ENCODE assay signal across 10 mouse cellular contexts in the genomic region with DNA sequence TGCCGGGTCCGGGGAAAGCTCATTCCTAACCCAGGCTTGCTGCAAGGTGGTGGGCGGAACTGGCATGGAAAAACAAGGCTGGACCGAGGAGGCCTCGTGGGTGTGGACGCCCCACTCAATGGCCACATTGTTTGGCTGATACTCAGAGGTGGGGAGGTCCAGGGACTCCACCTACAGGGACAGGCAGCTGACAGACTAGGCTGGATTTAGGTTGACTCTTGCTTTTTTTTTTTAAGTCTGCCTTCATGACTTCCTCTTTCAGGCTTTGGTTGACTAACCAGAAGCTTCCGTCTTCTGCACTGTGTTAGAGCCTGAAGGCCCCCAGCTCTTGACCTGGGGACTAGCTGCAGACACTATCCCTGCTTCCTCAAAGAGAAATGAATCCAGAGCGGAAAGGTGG. TPM values are rescaled to one million over a fixed set of nuclear protein-coding genes. Genes with fewer than 3 reads are reported as not detected.
A peak's percentile ranks its signal among the peaks of the same experiment; 100 is the strongest.
DNase-seq lines count a peak whose midpoint lies in the region; ATAC-seq and TF ChIP-seq lines count a peak whose summit lies in the region.
"Had no signal": no experiment of that assay in that cellular context is flagged by ENCODE, and none has a peak within 500 bp of the region (broad histone marks: within the 10 kb centered on the region; RNA-seq: fewer than 3 reads in every experiment).

No protein-coding gene starts in this region.

- H3K27me3 ChIP-seq in heart, postnatal 0 days (ENCODE audit: control insufficient read depth, insufficient read depth, low read length), result no peaks in the 10 kb centered on the region
- H3K27me3 ChIP-seq in midbrain, embryonic 16.5 days (ENCODE audit: control insufficient read depth, insufficient read depth, low read depth, low read length), result no peaks in the 10 kb centered on the region
- H3K27me3 ChIP-seq in hindbrain, embryonic 13.5 days, result no peaks in the 10 kb centered on the region
- H3K27me3 ChIP-seq: embryonic facial prominence, embryonic 12.5 days; Patski had no signal

- H3K27ac ChIP-seq in heart, postnatal 0 days (ENCODE audit: low read depth), result 0 out of 2 replicates have a peak overlapping the region, but pooled peaks have one; percentile 23
- peak overlapping the region; percentile 80 for H3K27ac ChIP-seq in macrophage
- no peak overlapping the region for H3K27ac ChIP-seq in midbrain, embryonic 16.5 days (ENCODE audit: low read length)
- no peak overlapping the region for H3K27ac ChIP-seq in hindbrain, embryonic 13.5 days
- H3K27ac ChIP-seq: embryonic facial prominence, embryonic 12.5 days had no signal

- no peak overlapping the region for H3K9ac ChIP-seq in heart, postnatal 0 days (replicated peaks; ENCODE audit: low read depth, low read length)
- no peak overlapping the region for H3K9ac ChIP-seq in midbrain, embryonic 16.5 days (ENCODE audit: low read depth, low read length)
- no peak overlapping the region for H3K9ac ChIP-seq in hindbrain, embryonic 13.5 days
- H3K9ac ChIP-seq: embryonic facial prominence, embryonic 12.5 days had no signal

- H3K9me3 ChIP-seq in heart, postnatal 0 days (replicated peaks; ENCODE audit: control insufficient read depth, low read length), result 0 out of 2 replicates have a peak, but pooled peaks cover 4% of the 10 kb centered on the region
- no peaks in the 10 kb centered on the region; the same call in 1 of the 2 replicates for H3K9me3 ChIP-seq in midbrain, embryonic 16.5 days (replicated peaks; ENCODE audit: control insufficient read depth, low read length, poor library complexity, severe bottlenecking)
- no peaks in the 10 kb centered on the region for H3K9me3 ChIP-seq in hindbrain, embryonic 13.5 days
- H3K9me3 ChIP-seq: embryonic facial prominence, embryonic 12.5 days had no signal

- H3K79me2 ChIP-seq in macrophage (ENCODE audit: inconsistent target), result peaks cover 72% of the 10 kb centered on the region

- TF ChIP-seq CTCF in heart, postnatal 0 days (IDR thresholded peaks at IDR 0.05; ENCODE audit: low read depth), result no peak

- no peak overlapping the region for H3K4me3 ChIP-seq in heart, postnatal 0 days (ENCODE audit: low read depth, low read length)
- H3K4me3 ChIP-seq in macrophage (ENCODE audit: inconsistent target), result no peak overlapping the region
- no peak overlapping the region for H3K4me3 ChIP-seq in midbrain, embryonic 16.5 days (ENCODE audit: low read depth, low read length)
- no peak overlapping the region for H3K4me3 ChIP-seq in hindbrain, embryonic 13.5 days
- H3K4me3 ChIP-seq: embryonic facial prominence, embryonic 12.5 days had no signal

- H3K36me3 ChIP-seq in heart, postnatal 0 days (replicated peaks; ENCODE audit: control insufficient read depth, insufficient read depth, low read length), result no peaks in the 10 kb centered on the region
- no peaks in the 10 kb centered on the region for H3K36me3 ChIP-seq in macrophage (ENCODE audit: inconsistent target)
- no peaks in the 10 kb centered on the region for H3K36me3 ChIP-seq in midbrain, embryonic 16.5 days (ENCODE audit: control insufficient read depth, insufficient read depth, low read length)
- H3K36me3 ChIP-seq in hindbrain, embryonic 13.5 days, result no peaks in the 10 kb centered on the region
- H3K36me3 ChIP-seq: embryonic facial prominence, embryonic 12.5 days had no signal

- H3K4me1 ChIP-seq in heart, postnatal 0 days (ENCODE audit: control insufficient read depth, insufficient read depth), result peaks cover 27% of the 10 kb centered on the region
- no peaks in the 10 kb centered on the region; the same call in 1 of the 2 replicates for H3K4me1 ChIP-seq in midbrain, embryonic 16.5 days (ENCODE audit: control insufficient read depth, insufficient read depth, low read length)
- H3K4me1 ChIP-seq in hindbrain, embryonic 13.5 days (replicated peaks), result peaks cover 29% of the 10 kb centered on the region

- WGBS in heart, postnatal 0 days, result 49% methylated on average over 8 of the region's 8 CpGs
- WGBS in macrophage (ENCODE audit: missing documents), result 6% methylated on average over 8 of the region's 8 CpGs
- 54% methylated on average over 8 of the region's 8 CpGs for WGBS in midbrain, embryonic 16.5 days
- 61% methylated on average over 8 of the region's 8 CpGs for WGBS in hindbrain, embryonic 13.5 days

- no peak for TF ChIP-seq EP300 in heart, postnatal 0 days (IDR thresholded peaks at IDR 0.05; ENCODE audit: low read depth)

- ATAC-seq in heart, postnatal 0 days (ENCODE audit: insufficient read depth, low read depth), result 0 out of 2 replicates have a peak, but pooled peaks have one; percentile 25
- ATAC-seq in midbrain, embryonic 16.5 days, result no peak
- ATAC-seq in hindbrain, embryonic 13.5 days (ENCODE audit: low FRiP score), result no peak
- ATAC-seq: Patski had no signal

- H3K4me2 ChIP-seq in heart, postnatal 0 days (ENCODE audit: low read depth, low read length), result no peak overlapping the region
- H3K4me2 ChIP-seq in midbrain, embryonic 16.5 days (ENCODE audit: low read length), result no peak overlapping the region
- H3K4me2 ChIP-seq in hindbrain, embryonic 13.5 days, result no peak overlapping the region
- H3K4me2 ChIP-seq: embryonic facial prominence, embryonic 12.5 days had no signal

- peak; percentile 60 to 76 for DNase-seq in heart, adult 9 months (ENCODE audit: low spot score in 2 of 2)
- no peak for DNase-seq in heart, adult 8-10 months (ENCODE audit: low spot score)
- DNase-seq in CD4-positive helper T cell, adult 2 months (ENCODE audit: low read depth, low spot score), result peak; percentile 45
- no peak for DNase-seq in heart, postnatal 0 days (ENCODE audit: low spot score)
- no peak for DNase-seq in cerebellum, postnatal 36 days

RNA-seq across cellular contexts. Expression of a gene that starts 32.0 kb away (rescaled TPM):
- 1 to 10 TPM; 6.6 to 9.2 (median 8.7) TPM for total RNA-seq in heart, adult 8-10 months (2022)
- total RNA-seq in heart, postnatal 0 days (2014; rRNA removed; ENCODE audit: low replicate concordance), result 4.3 and 6.2 TPM in 2 replicates
- polyA plus RNA-seq in heart, postnatal 0 days (2015; fragmentation: Nextera tagmentation; extraction: Ambion mirVana), result 1.4 and 1.6 TPM in 2 replicates
- total RNA-seq in macrophage (2018; cell fraction: chromatin; rRNA removed), result 100 to 1,000 TPM in 1 of 26 experiments, 10 to 100 TPM in 24, 1 to 10 TPM in 1; 6.6 to 115 (median 23.7) TPM
- 10 to 100 TPM in 24 of 26 experiments, 1 to 10 TPM in 2; 9.2 to 19.3 (median 16.1) TPM for total RNA-seq in macrophage (2018; cell fraction: cytosol; rRNA removed)
- 10 to 100 TPM in 25 of 26 experiments, 1 to 10 TPM in 1; 9.8 to 41.0 (median 20.4) TPM for total RNA-seq in macrophage (2018; cell fraction: nucleus; rRNA removed)
- polyA plus RNA-seq in macrophage (2018), result 15.5 to 19.3 TPM (median 18.5 TPM) in 3 replicates
- 1.2 and 1.7 TPM in 2 replicates for polyA plus RNA-seq in midbrain, embryonic 16.5 days (2015; fragmentation: Nextera tagmentation; extraction: Ambion mirVana)
- polyA plus RNA-seq in hindbrain, embryonic 13.5 days (2015; fragmentation: Nextera tagmentation; extraction: Ambion mirVana), result 2.1 TPM in 2 replicates

RNA-seq across cellular contexts. Expression of a gene that starts 33.2 kb away (rescaled TPM):
- total RNA-seq in heart, adult 8-10 months (2022), result not detected
- not detected in 2 replicates for total RNA-seq in heart, postnatal 0 days (2014; rRNA removed; ENCODE audit: low replicate concordance)
- polyA plus RNA-seq in heart, postnatal 0 days (2015; fragmentation: Nextera tagmentation; extraction: Ambion mirVana), result 0.18 and 0.26 TPM in 2 replicates
- total RNA-seq in macrophage (2018; cell fraction: chromatin; rRNA removed), result not detected
- under 1 TPM in 5 of 26 experiments, not detected in 21; 0.22 to 0.54 (median 0.29) TPM for total RNA-seq in macrophage (2018; cell fraction: cytosol; rRNA removed)
- total RNA-seq in macrophage (2018; cell fraction: nucleus; rRNA removed), result 1 to 10 TPM in 1 of 26 experiments, not detected in 25; 1.3 TPM
- polyA plus RNA-seq in macrophage (2018), result not detected in 3 replicates
- polyA plus RNA-seq in midbrain, embryonic 16.5 days (2015; fragmentation: Nextera tagmentation; extraction: Ambion mirVana), result not detected in 2 replicates
- polyA plus RNA-seq in hindbrain, embryonic 13.5 days (2015; fragmentation: Nextera tagmentation; extraction: Ambion mirVana), result not detected in 2 replicates

Comparison
In these comparisons a context has a peak if more than half of its experiments do, and no peak if none do; other contexts are left out.
1. DNase-seq: peak in heart, adult 9 months (2 of 2) and CD4-positive helper T cell, adult 2 months (single experiment); none in heart, adult 8-10 months (single experiment), heart, postnatal 0 days (single experiment) and cerebellum, postnatal 36 days (0 of 2).
2. H3K27ac ChIP-seq: peak in heart, postnatal 0 days (single experiment) and macrophage (single experiment); none in midbrain, embryonic 16.5 days (single experiment) and hindbrain, embryonic 13.5 days (single experiment).